Mouse (Mus musculus): ENCODE data around the gene Camsap2. TPM values are rescaled to one million over a fixed set of nuclear protein-coding genes. Genes with fewer than 3 reads are reported as not detected.

Gene Camsap2
- polyA plus RNA-seq, 1 experiment = 0.96 TPM

DNA sequence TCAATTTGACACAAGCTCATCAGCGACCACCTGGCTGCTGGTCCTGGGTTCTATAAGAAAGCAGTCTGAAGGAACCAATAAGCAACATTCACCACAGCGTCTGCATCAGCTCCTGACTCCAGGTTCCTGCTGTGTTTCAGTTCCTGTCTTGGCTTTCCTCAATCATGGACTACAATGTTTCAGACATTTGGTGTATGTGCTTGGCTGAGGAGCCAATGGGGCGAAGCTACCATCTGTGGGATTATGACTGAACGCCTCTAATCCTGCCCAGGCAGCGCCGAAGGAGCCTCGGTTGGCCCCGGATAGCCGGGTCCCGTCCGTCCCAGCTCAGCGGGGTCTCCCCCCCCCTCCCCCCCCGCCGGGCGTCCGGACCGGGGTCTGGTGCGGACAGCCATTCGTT lies 18.8 kb upstream of the Camsap2 start:
- H3K27me3 ChIP-seq (replicated peaks) = peaks cover 29% of the 10 kb centered on the region
- no peak for TF ChIP-seq FLI1 (IDR thresholded peaks at IDR 0.05; ENCODE audit: low read length)
- TF ChIP-seq GATA1 (IDR thresholded peaks at IDR 0.05; ENCODE audit: borderline replicate concordance, low read length) = no peak
- H3K9me3 ChIP-seq = no peaks in the 10 kb centered on the region
- no peaks in the 10 kb centered on the region for H3K4me1 ChIP-seq
- no peak overlapping the region for H3K4me3 ChIP-seq (replicated peaks)
- H3K36me3 ChIP-seq (replicated peaks; ENCODE audit: low read length) = no peaks in the 10 kb centered on the region

GRCm38 (mm10) chr1:136363035-136363434 lies 17.1 kb upstream of the Camsap2 start:
- peaks cover 39% of the 10 kb centered on the region for H3K27me3 ChIP-seq (replicated peaks)

DNA sequence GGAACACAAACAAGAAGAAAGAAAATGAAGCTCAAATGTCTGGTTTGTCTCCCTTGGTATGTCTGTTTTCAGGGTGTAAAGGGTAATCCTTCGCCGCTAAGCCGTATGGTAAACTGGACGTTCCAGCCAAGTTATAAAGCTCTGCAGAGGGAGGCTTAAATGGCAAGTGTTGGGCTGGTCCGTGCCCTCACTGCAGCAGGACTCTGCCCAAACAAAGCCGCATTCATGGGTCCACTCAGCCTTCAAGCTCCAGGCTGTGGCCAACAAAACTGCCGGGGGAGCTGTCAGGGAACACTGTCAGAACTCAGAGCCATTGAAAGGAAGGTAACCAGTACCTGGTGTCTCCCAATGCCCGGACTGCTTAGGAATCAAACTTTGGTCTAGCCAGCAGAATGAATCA lies 16.7 kb upstream of the Camsap2 start:
- TF ChIP-seq GATA1 (IDR thresholded peaks at IDR 0.05; ENCODE audit: borderline replicate concordance, low read length) = no peak
- no peak for TF ChIP-seq FLI1 (IDR thresholded peaks at IDR 0.05; ENCODE audit: low read length)
- Histone ChIP-seq H3K4me3 (replicated peaks) (no peak overlapping the region), H3K36me3 (replicated peaks; ENCODE audit: low read length) (no peaks in the 10 kb centered on the region), H3K27me3 (replicated peaks) (peaks cover 41% of the 10 kb centered on the region), H3K9me3 (no peaks in the 10 kb centered on the region), H3K4me1 (no peaks in the 10 kb centered on the region)

More at GRCm38 (mm10) chr1:136363035-136363434, 17.1 kb upstream of the Camsap2 start:
- Histone ChIP-seq H3K9me3 (no peaks in the 10 kb centered on the region), H3K36me3 (replicated peaks; ENCODE audit: low read length) (no peaks in the 10 kb centered on the region), H3K4me1 (no peaks in the 10 kb centered on the region), H3K4me3 (replicated peaks) (no peak overlapping the region)
- TF ChIP-seq FLI1 (IDR thresholded peaks at IDR 0.05; ENCODE audit: low read length) (no peak), GATA1 (IDR thresholded peaks at IDR 0.05; ENCODE audit: borderline replicate concordance, low read length) (no peak)

GRCm38 (mm10) chr1:136361373-136361772 lies 15.5 kb upstream of the Camsap2 start:
- H3K27me3 ChIP-seq (replicated peaks) = peaks cover 46% of the 10 kb centered on the region
- no peaks in the 10 kb centered on the region for H3K4me1 ChIP-seq
- H3K4me3 ChIP-seq (replicated peaks) = no peak overlapping the region
- H3K9me3 ChIP-seq = no peaks in the 10 kb centered on the region
- no peak for TF ChIP-seq GATA1 (IDR thresholded peaks at IDR 0.05; ENCODE audit: borderline replicate concordance, low read length)
- TF ChIP-seq FLI1 (IDR thresholded peaks at IDR 0.05; ENCODE audit: low read length) = no peak
- no peaks in the 10 kb centered on the region for H3K36me3 ChIP-seq (replicated peaks; ENCODE audit: low read length)

GRCm38 (mm10) chr1:136360909-136361308 lies 15.0 kb upstream of the Camsap2 start:
- TF ChIP-seq FLI1 (IDR thresholded peaks at IDR 0.05; ENCODE audit: low read length) = no peak
- no peak for TF ChIP-seq GATA1 (IDR thresholded peaks at IDR 0.05; ENCODE audit: borderline replicate concordance, low read length)
- H3K27me3 ChIP-seq (replicated peaks) = peaks cover 43% of the 10 kb centered on the region

GRCm38 (mm10) chr1:136358841-136359360 lies 13.0 kb upstream of the Camsap2 start:
- TF ChIP-seq GATA1 (IDR thresholded peaks at IDR 0.05; ENCODE audit: borderline replicate concordance, low read length) (no peak), FLI1 (IDR thresholded peaks at IDR 0.05; ENCODE audit: low read length) (no peak)
- no peaks in the 10 kb centered on the region for H3K4me1 ChIP-seq
- no peaks in the 10 kb centered on the region for H3K9me3 ChIP-seq
- H3K36me3 ChIP-seq (replicated peaks; ENCODE audit: low read length) = no peaks in the 10 kb centered on the region
- peaks cover 44% of the 10 kb centered on the region for H3K27me3 ChIP-seq (replicated peaks)
- H3K4me3 ChIP-seq (replicated peaks) = no peak overlapping the region

More at GRCm38 (mm10) chr1:136360909-136361308, 15.0 kb upstream of the Camsap2 start:
- H3K36me3 ChIP-seq (replicated peaks; ENCODE audit: low read length) = no peaks in the 10 kb centered on the region
- no peaks in the 10 kb centered on the region for H3K9me3 ChIP-seq
- H3K4me3 ChIP-seq (replicated peaks) = no peak overlapping the region
- H3K4me1 ChIP-seq = no peaks in the 10 kb centered on the region

- no peaks in the 10 kb centered on the region for H3K4me1 ChIP-seq
- H3K4me3 ChIP-seq (replicated peaks) = no peak overlapping the region
- no peaks in the 10 kb centered on the region for H3K9me3 ChIP-seq
- H3K36me3 ChIP-seq (replicated peaks; ENCODE audit: low read length) = no peaks in the 10 kb centered on the region
- H3K27me3 ChIP-seq (replicated peaks) = peaks cover 53% of the 10 kb centered on the region
- TF ChIP-seq FLI1 (IDR thresholded peaks at IDR 0.05; ENCODE audit: low read length) (no peak), GATA1 (IDR thresholded peaks at IDR 0.05; ENCODE audit: borderline replicate concordance, low read length) (no peak)
These were observed 9.7 kb upstream of the Camsap2 start for GRCm38 (mm10) chr1:136355651-136356050.

DNA sequence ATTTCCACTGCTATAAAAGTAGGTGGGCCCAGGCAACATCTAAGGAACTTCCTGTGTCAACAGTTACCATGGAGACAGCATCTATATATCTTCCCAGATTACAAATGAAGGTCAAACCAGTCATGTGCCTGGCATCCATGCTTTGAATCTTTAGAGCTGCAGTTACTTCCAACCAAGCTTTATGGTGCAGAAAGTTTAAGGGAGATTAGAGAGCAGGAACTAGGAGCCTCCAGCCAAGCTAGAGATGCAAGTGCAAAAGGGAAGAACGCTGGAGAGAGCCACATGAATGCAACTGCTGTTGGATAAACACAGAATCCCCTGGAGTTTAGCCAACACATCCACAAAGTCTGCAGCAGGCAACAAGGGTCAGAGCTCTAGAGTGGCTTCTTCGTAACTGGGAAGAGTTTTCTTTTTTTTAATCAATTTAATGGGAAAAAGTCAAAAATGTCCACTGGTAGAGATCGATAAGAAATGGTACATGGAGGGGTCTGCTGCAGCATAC lies 4.8 kb upstream of the Camsap2 start:
- no peaks in the 10 kb centered on the region for H3K36me3 ChIP-seq (replicated peaks; ENCODE audit: low read length)
- H3K4me3 ChIP-seq (replicated peaks) = no peak overlapping the region
- H3K4me1 ChIP-seq = peaks cover 6% of the 10 kb centered on the region
- no peaks in the 10 kb centered on the region for H3K9me3 ChIP-seq
- H3K27me3 ChIP-seq (replicated peaks) = peaks cover 79% of the 10 kb centered on the region
- TF ChIP-seq FLI1 (IDR thresholded peaks at IDR 0.05; ENCODE audit: low read length) (no peak), GATA1 (IDR thresholded peaks at IDR 0.05; ENCODE audit: borderline replicate concordance, low read length) (no peak)

GRCm38 (mm10) chr1:136348137-136348536 lies 2.2 kb upstream of the Camsap2 start:
- Histone ChIP-seq H3K27me3 (replicated peaks) (peaks cover 92% of the 10 kb centered on the region), H3K36me3 (replicated peaks; ENCODE audit: low read length) (no peaks in the 10 kb centered on the region), H3K4me1 (peaks cover 18% of the 10 kb centered on the region), H3K9me3 (no peaks in the 10 kb centered on the region), H3K4me3 (replicated peaks) (no peak overlapping the region)
- TF ChIP-seq FLI1 (IDR thresholded peaks at IDR 0.05; ENCODE audit: low read length) = no peak
- no peak for TF ChIP-seq GATA1 (IDR thresholded peaks at IDR 0.05; ENCODE audit: borderline replicate concordance, low read length)

DNA sequence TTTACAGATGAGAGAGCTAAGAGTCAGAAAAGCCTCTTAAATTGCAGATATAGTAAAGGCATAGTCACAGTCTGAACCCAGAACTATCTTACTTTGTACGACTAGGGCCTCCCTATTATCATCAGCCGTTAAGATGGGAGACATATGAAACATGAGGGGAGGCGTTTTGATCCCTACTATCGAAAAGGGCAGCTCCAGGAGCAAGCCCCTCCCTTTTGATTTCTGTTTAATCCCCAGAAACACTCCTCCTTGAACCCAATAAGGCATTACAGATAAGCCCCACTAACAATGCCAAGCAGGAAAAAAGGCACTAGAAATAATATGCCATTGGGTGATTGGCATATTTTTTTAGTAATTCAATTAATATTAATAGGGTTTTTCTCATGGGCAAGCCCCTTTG lies 1.2 kb upstream of the Camsap2 start:
- H3K9me3 ChIP-seq = no peaks in the 10 kb centered on the region
- peaks cover 92% of the 10 kb centered on the region for H3K27me3 ChIP-seq (replicated peaks)
- TF ChIP-seq FLI1 (IDR thresholded peaks at IDR 0.05; ENCODE audit: low read length) (no peak), GATA1 (IDR thresholded peaks at IDR 0.05; ENCODE audit: borderline replicate concordance, low read length) (no peak)
- H3K4me1 ChIP-seq = peaks cover 18% of the 10 kb centered on the region
- no peak overlapping the region for H3K4me3 ChIP-seq (replicated peaks)
- H3K36me3 ChIP-seq (replicated peaks; ENCODE audit: low read length) = no peaks in the 10 kb centered on the region

Data from megakaryocyte, embryonic 14.5 days (primary cell).